Mouse (Mus musculus) B cell, adult 2 months (primary cell): ENCODE data around the gene Ddx56.

Experiments used
- DNase-seq, 2 experiments: peaks; one replicate each; pipeline ENCODE4 v3.0.0; 2022

The Ddx56 gene

DNA sequence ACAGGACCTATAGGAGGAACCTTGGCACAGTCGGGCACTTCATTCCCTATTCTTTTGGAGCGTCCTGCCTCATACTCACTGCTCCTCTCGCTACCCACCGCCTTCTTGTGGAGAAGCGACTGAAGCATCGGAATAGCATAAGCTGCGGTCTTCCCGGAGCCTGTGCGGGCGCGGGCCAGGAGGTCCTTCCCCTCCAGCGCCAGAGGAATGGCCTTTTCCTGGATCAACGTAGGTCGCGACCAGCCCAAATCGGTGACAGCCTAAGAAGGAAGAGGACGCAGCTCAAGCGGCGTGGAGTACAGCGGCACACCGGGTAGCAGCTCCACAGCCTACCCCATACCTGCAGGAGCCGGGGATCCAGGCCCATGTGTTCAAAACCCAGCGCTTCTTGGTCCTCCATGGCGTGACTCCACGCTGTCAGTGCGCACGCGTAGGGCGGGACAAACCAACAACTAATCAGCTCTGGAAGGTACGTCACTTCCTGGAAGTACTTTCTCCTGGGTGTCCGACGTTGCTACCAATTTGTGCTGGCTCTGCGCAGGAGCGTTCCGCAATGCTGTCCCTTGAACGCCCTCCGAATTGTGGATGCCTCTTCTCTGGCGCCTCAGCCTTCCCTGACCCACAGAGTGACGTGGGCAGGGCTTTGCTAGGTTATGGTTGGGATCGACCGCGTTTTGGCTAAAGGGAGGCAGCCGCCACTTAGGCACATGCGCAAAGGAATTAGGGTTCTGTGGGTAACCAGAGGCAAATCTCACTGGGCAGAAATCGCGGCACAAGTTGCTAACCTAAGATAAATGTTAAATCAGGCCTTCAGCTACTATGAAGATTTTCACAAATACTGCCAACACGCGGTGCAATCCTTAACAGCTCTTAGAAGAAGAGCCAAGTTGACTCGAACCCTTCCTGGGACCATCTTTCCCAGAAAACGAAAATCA lies at the start of gene Ddx56:
Gene Ddx56, minus strand, starts transcription at position 453 of the 935 bp plus-strand sequence.
- DNase-seq = peak; percentile 89 to 90

DNA sequence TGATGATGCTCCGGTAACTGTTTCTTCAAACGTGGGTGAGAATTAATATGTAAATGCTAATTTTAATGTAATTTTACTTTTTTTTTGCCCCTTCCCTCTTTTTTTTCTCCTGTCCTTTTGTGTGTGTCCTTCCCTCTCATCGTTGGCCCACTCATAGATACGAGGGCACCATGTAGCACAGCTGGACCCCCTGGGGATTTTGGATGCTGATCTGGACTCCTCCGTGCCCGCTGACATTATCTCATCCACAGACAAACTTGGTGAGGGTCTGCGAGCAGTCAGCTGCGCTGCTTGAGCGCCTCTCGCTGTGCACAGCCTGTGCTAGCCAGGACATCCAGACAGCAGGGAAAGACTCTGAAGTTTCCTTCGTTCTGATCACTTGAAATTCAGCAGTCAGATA lies 49.2 kb upstream of the Ddx56 start:
- no peak for DNase-seq

DNA sequence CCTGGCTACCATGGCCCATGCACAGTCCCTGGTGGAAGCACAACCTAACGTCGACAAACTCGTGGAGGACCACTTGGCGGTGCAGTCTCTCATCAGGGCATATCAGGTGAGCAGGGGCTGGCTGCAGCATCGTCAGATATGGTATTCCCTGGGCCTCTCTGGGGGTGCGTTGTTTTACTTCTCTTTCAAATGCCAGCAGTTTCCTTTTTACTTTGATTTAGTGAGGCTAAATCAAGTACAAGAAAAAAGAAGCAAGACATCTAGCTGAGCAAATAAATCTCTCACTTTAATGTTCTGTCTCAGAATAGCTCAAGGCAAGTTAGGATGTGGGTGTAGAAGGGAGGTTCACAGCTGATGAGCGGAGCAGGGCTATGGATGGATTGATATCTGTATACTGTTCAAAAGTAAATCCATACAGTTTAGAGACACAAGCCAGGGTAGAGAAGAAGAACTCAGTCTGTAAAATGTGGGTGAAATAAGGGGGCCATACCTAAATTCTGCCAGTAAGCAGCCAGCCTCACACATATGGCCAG lies 46.4 kb upstream of the Ddx56 start:
- no peak for DNase-seq

DNA sequence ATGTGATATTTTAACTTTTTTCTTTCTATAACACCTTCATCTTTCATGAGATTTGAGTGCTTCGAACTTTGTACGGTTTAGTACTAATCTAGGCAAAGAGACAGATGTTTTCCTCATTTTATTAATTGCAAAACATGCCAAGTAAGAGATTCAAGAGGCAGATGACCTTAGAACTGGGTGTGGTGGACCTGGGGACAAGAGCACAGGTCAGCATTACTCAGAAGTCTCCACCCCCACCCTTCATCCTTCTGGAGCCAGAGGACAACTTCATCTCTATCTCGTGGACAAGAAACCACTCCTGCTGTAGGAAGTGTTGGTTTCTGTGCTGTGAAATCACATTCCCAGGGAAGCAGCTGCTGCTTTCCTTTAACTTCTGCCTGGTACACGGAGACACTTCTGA lies 40.6 kb upstream of the Ddx56 start:
- DNase-seq = no peak

DNA sequence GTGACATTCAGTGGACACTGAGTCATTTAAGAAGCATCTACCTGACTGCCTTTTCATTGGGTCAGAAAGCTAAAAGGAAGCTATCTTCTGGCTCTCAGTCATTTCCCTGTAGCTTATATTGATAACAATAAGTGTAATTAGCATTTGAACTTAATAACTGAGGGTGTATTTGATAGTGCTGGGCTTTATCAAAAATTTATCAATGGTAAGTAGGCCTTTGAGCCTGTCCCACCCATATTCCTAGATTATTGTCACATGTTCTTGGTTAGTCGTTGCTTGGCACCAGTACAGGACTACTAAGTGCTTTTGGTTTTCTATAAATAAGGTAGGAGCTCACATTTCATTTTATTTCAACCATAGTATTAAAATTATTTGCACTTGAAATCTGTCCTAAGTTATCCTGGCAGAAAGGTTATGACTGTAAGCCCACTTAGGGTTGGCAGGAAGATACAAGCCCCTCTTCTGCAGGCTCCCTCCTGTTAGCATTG lies 38.4 kb upstream of the Ddx56 start:
- DNase-seq = no peak

DNA sequence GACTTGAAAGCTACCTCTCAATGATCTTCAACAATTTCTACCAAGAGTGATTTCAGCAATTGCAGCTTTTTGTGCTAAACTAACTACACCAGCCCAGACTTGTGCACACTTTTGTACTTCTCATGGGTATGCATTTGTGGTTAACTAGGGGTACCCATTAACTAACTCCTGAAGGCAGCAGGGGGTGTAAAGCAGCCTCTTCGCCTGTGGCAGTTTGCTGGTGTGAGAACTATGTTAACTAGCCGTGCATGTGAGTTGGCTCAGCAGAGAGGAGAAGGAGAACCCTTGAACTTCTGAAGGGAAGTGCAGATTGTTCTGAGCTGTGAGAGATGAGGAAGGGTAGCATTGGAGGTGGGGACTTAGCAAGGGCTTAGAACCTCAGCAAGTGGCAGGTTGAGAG lies 35.2 kb upstream of the Ddx56 start:
- DNase-seq = no peak

DNA sequence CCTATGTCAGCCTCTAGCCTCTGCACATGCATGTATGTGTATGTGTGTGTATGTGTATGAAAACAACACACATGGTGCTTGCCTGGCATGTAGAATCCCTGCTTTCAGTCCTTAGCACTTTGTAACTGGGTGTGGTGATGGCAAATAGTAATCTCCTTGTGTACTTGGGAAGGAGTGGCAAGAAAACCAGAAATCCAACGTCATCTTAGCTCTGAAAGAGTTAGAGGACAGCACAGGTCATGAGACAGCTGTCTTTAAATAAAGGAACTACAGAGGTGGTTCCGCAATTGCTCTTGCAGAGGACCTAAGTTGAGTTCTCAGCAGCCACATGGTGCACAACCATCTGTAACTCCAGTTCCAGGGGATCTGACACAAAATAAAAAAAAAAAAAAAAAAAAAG lies 31.9 kb upstream of the Ddx56 start:
- DNase-seq = no peak

DNA sequence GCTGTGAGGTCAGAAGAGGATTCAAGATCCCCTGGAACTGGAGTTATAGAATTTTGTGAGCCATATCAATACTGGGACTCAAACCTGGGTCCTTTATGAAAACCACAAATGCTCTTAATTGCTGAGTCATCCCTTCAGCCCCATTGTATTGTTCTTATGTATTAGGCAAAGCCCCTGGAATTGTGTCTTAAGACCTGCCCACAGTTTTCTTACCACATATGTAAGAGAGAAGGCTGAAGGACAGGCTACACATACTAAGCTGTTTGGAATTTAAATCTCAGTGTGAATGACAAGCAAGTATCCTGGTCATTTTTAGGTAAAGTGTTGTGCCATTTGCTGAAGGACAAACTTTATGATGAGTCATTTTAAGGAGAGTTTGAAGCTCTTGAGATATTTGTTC lies 28.5 kb upstream of the Ddx56 start:
- no peak for DNase-seq

DNA sequence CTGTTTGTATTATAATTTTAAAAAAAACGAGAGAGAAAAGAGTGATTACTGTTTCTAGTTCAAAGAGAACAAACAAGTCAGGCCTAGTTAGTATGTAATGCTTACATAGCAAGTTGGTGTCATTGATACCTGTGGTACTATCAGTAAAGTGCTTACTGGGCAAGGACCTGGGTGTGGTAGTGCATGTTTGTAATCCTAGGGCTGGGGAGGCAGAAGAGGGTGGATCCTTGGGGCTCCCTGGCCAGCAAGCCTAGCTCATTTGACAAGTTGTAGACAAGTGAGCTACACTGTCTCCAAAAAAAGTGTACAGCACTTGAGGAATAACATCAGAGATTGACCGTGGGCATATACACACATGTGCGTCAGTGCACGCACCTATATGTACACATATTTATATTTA lies 27.1 kb upstream of the Ddx56 start:
- no peak for DNase-seq

DNA sequence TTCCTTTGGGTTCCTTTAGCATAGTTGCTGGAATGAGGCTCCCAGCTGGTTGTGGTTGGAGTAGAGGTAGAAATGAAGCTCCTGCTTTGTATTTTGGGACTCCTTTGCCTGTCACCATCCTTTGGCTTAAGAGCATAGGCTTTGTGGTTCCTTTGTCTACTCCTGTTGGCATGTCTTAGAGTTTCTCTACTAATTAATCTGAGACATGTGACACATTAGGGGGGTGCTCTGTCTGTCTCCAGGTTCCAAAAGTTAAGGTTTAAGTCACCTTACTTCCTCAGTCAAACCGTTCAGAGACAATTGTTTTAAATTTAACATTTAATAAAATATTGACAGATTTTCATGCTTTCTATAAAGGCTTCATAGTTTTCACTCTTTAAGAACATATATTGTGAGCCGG lies 26.0 kb upstream of the Ddx56 start:
- no peak for DNase-seq

DNA sequence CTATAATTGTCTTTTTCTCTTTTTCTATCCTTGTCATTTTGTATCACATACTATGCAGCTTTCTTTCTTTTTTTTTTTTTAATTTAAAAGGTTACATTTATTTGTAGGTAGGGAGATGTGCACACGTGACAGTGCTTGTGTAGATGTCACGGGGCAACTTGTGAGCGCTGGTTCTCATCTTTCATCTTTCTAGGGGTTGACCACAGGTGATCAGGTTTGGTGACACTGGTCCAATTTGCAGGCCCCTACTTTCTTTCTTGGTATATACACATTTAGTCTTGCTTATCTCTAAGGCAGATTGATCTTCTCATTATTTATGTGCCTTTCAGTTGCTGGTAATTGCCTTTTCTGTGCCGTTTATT lies 25.4 kb upstream of the Ddx56 start:
- no peak for DNase-seq

DNA sequence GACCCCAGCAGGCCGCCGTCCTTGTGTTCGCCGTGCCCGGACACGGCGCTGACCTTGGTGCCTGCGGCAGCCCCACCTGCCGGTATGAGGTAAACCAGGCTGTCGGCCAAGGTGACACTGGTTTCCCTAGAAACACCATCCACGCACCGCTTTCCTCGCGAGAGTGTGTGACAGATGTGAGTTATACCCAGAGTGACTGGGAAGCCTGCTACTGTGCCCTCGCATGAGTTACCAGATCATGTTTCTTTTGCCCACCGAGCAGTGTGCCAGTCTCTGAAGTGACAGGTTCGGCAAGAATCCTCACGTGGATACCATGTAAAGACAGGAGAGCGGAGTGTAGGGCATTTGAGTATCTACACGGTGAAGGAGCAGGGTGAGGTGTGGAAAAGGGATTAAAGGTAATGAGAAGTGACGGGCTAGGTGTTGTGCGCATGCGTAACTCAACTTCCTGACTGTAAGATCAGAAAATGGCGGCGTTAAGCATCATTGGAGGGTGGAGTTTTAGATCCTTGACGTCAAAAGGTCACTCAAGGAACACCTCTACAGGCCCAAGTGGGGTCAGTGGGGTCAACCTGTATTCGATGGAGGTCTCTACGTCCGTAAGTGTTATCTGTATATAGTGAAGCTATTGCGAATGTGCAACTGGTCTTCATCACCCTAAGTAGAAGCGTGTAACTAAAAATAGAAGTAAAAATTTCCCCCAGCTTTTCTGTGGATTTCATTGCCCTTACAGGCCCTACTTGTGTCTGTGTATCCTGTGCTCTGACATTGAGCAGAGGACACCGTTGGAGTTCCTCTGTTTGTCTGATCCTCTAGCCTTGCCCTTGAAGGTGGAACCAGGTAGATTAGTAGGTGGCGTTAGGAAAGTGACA lies 24.8 kb upstream of the Ddx56 start:
- DNase-seq = peak in 1 of 2 experiments; percentile 79

DNA sequence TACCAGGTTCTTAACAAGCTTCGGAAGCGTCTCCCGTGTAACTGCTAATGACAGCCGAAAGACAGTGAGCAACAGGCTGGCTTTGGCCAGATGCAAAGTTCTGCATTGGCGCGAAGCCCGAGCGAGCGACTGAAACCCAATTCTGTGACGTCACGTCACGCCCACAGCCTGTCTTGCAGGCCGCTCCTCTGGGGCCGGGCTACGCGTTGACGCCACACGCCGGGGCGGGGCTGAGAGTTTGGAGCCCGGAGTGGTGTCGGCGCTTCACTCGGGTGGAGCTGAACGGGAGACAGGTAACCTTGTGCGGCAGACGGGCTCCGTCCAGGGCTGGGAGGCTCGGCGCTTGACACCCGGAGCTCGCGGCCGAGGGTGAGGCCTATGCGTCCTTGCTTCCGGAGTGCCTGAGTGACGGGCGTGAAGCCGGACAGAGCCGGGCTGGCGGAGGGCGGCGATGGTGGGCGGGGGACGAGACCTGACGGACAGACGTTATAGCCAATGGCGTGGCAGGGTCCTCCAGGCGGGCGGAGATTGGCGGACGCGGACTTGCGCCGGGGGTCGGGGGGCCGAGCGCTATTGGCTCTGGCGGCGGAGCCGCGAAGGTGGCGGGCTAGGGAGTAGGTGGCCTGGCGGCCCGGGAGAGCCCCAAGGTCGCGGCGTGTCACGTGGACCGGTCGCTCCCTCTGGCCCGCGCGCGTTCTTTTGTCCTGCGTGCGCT lies 24.0 kb upstream of the Ddx56 start, which contains the start of gene Ogdh:
Gene Ogdh, plus strand, starts transcription at position 233 of the 715 bp plus-strand sequence.
- DNase-seq = peak; percentile 100

DNA sequence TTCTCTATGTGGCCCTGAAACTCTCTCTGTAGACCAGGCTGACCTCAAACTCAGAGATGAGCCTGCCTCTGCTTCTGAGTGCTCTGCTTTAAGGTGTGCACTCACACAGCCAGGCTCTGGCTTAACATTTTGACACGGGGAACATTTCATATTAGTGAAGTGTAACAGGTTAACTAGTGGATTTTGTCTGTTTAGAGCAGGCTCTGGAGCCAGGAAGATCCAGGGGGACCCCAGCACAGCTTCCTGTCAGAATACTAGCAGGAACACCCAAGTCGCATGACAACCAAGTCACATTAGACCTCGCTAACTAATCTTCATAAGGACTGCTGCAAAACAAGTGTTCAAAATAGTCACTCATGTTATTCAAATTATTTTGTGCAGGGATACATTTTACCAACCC lies 23.3 kb upstream of the Ddx56 start:
- no peak for DNase-seq

DNA sequence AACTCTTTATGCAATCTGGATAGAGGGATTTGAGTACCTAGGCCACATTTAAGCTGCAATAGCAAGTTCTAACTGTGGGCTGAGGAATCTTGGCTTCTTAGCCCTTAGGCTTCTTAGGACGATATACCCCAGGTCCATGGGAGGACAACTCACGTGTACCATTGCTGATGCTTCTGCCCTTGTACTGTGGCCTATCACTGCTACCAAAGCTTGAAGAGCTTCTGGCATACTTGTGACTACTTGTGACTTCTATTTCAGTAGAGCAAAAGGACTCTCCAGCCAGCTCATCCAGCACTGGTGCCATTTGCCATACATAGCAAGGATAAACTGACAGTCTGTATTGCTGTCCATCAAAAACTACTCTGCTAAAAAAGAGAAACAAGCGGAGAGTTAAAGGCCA lies 22.6 kb upstream of the Ddx56 start:
- DNase-seq = no peak

DNA sequence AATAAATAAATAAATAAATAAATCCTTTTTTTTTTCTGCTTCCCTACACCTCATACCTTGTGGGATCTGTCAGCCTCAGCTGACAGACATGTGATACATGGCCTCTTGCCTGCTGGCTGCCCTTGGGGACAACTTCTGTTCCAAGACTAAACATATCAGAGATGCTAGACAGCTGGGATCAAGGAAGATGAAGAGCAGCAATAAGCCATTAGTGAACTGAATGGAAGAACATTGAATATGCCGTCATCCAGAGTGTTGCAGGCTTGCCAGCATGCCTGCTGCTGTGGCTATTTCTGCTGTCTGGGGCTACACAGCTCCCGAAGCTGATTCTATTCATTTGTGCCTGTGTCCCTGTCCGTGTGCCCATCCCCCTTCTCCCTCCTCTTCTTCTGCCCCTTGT lies 15.4 kb upstream of the Ddx56 start:
- DNase-seq = no peak

DNA sequence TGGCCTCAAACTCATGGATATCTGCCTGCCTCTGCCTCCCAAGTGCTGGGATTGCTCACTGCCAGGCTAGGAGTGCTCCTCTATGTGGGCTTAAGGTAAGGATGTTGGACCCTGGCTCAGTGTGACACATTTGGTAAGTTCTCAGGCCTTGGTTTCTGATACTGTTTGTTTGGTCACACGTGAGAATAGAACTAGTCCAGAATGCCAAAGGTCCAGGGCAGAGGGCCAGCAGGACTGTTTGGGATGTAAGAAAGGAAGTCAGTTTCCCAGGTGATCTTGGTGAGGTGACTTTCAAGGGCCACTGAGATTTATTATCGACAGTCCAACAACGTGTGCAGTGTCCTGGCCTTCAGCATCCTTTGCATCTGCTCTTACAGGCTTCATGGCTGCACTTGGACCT lies 8.9 kb upstream of the Ddx56 start:
- DNase-seq = no peak

DNA sequence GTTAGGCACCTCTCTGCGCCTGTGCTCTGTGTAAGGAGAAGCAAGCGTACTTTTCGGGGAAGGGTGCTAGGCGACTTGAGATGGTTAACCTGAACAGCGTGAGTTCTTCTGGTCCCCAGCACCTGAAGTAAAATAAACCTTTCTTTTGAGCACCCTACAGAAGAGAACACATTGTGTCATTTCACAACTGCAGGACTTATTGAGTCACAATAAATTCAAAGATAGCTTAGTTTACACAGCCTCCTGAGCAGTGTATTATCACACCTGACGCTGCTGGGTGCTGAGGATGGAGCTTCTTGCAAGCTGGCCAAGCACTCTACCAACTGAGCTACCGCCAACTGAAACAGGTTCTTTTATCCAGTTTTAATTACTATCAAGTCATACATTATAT lies 7.5 kb upstream of the Ddx56 start:
- DNase-seq = no peak

DNA sequence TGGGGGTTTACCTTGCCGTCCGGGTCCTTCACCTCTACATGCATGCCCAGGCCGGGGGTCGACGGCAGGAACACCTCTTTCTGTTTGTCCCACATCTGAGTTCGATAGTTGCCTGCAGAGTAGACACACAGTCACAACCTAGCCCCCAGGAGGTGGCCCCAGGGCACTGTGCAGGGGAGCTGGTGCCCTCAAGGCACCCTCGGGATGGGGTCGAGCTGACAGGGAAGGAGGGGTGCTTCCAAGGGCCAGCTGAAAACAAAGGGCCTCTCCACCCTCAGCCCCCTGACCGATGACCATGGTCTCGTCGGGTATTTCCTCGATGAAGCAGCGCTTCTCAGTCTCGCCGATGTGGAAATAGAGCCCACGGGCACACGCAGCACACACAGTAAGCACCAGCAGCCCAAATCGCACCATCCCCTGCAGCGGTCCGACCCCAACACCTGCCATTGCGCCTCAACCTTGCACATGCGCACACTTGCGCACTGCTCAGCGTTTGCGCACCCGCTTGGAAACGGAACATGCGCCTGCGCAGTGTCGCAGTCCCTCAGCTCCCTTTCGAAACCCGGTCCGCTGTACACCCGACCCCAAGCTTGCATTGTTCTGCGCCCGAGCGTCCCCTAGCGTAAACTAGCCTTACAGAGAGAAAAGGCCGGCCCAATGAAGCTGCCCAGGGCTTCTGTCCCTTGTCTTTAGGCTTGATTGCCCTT lies 7.0 kb upstream of the Ddx56 start, which contains the start of gene Tmed4:
Gene Tmed4, minus strand, starts transcription at position 484 of the 707 bp plus-strand sequence.
- DNase-seq = peak; percentile 96

DNA sequence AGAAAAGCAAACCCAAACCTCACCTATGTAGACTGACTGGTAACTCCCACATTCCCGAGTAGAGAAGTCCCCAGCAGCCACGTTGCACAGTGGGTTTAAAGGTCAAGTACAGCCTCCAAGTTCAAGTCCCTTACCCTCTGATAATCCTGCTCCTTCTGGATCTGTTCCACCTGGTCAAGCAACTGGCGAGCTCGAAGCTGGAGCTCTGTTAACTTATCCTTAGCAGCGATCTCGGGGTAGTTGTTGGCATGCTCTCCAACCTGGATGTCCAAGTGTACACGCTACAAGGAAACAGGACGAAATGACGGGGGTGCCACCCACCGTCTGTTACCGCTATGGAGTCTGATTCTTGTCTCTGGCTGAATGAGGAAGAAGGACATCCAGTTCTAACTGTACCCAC lies 6.0 kb upstream of the Ddx56 start:
- DNase-seq = no peak

DNA sequence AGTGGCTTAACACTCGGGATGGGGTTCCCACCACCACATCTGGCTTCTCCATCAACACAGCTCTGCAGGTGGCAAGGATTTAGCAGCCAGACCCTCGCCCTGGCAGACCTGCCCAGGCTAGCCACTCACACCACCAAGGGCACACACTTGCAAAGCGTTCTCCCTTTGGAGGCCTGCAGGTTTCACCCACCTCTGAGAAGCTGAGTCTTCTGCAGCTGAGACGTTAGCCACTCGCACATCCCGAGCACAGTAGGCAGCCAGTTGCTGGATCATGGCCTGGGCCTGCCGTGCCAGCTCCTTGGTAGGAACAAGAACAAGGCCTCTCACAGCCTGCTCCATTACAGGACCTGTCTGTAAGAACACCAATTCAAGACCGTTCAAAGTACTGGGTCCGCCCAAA lies 951 bp downstream of the Ddx56 start:
- DNase-seq = no peak
